Mouse (Mus musculus) kidney, adult 2 months (tissue): ENCODE data around the gene Tada2a. TPM values are rescaled to one million over a fixed set of nuclear protein-coding genes. Genes with fewer than 3 reads are reported as not detected.

Experiments
- DNase-seq: peaks from one replicate; pipeline ENCODE4 v3.0.0; 2021
- H3K27ac ChIP-seq: fragments of 200-500 bp; 2 replicates; pipeline ENCODE4 v1.5.1; 2012; ENCODE audit warnings: low read depth, low read length, control low read depth, inconsistent platforms; ENCODE audit not compliant: insufficient read depth
- H3K27me3 ChIP-seq: fragments of 200-500 bp; replicated peaks from 2 replicates; pipeline ENCODE4 v1.6.1; 2012; ENCODE audit warnings: mild to moderate bottlenecking, moderate library complexity, low read length, inconsistent platforms; ENCODE audit not compliant: control insufficient read depth, insufficient read depth
- H3K36me3 ChIP-seq: fragments of 200-500 bp; 2 replicates; pipeline ENCODE4 v1.6.1; 2012; ENCODE audit warnings: mild to moderate bottlenecking, moderate library complexity, low read length, inconsistent platforms; ENCODE audit not compliant: control insufficient read depth, insufficient read depth
- H3K4me1 ChIP-seq: fragments of 200-500 bp; 2 replicates; pipeline ENCODE4 v1.6.1; 2011; ENCODE audit warnings: low read length; ENCODE audit not compliant: control insufficient read depth, insufficient read depth
- H3K4me3 ChIP-seq: fragments of 200-500 bp; 2 replicates; pipeline ENCODE4 v1.5.1; 2011; ENCODE audit warnings: mild to moderate bottlenecking, low read depth, low read length, control low read depth; ENCODE audit not compliant: insufficient read depth
- CTCF ChIP-seq: fragments of 200-500 bp; conservative IDR thresholded peaks from 2 replicates; pipeline ENCODE4 v1.5.1; 2011; ENCODE audit warnings: low read depth, mild to moderate bottlenecking, control low read depth, low read length, moderate library complexity, mixed read lengths; ENCODE audit not compliant: insufficient read depth, insufficient read length
- POLR2A ChIP-seq: fragments of 200-500 bp; IDR thresholded peaks from one replicate; pipeline ENCODE4 v1.6.1; 2011; ENCODE audit warnings: low read depth, low read length, control low read depth
- WGBS: fragments of 180-500 bp; shearing (Covaris S2); methylation state at CpG from one replicate; pipeline ENCODE4 v1.1.7; 2018; 5-methylcytosine and 5-hydroxymethylcytosine counted together
- polyA plus RNA-seq: library from polyadenylated mRNA; depleted of rRNA; stranded (reverse); fragments of >200 nt; gene quantifications from 2 replicates; pipeline ENCODE4 v1.2.3, GENCODE M21; 2012; rRNA removed

Tada2a gene
- polyA plus RNA-seq = 5.2 and 5.6 TPM in 2 replicates

GRCm38 (mm10) chr11:84128943-84129798 is at the start of gene Tada2a, which contains the start of gene Acaca:
Gene Tada2a (minus strand): TSS chr11:84129600.
Gene Acaca (plus strand): TSS chr11:84129672.
- WGBS = under 1% methylated on average over 83 of the region's 83 CpGs
- TF ChIP-seq POLR2A (no peak), CTCF (no peak)
- DNase-seq = peak; percentile 79
- Histone ChIP-seq H3K27ac (no peak within 1 kb of the TSS), H3K4me3 (peak within 1 kb of the TSS; percentile 94), H3K36me3 (no peaks in the 10 kb centered on the region), H3K27me3 (no peaks in the 10 kb centered on the region), H3K4me1 (no peaks in the 10 kb centered on the region; the same call in 1 of the 2 replicates)

GRCm38 (mm10) chr11:84178571-84178970 is 49.2 kb upstream of the Tada2a start:
- no peak overlapping the region for H3K4me3 ChIP-seq
- no peaks in the 10 kb centered on the region for H3K27me3 ChIP-seq
- no peak for DNase-seq
- H3K36me3 ChIP-seq = no peaks in the 10 kb centered on the region
- WGBS = 32% methylated on average over 4 of the region's 4 CpGs
- H3K4me1 ChIP-seq = peaks cover 3% of the 10 kb centered on the region; the same call in 1 of the 2 replicates
- no peak overlapping the region for H3K27ac ChIP-seq
- TF ChIP-seq POLR2A = no peak
- no peak for TF ChIP-seq CTCF

- Histone ChIP-seq H3K36me3 (no peaks in the 10 kb centered on the region), H3K4me1 (no peaks in the 10 kb centered on the region), H3K27ac (no peak overlapping the region), H3K4me3 (no peak overlapping the region), H3K27me3 (no peaks in the 10 kb centered on the region)
- no peak for TF ChIP-seq POLR2A
- TF ChIP-seq CTCF = no peak
- 81% methylated on average over 11 of the region's 11 CpGs for WGBS
- no peak for DNase-seq
These were observed 43.4 kb upstream of the Tada2a start for GRCm38 (mm10) chr11:84172539-84173435.

- Histone ChIP-seq H3K27ac (no peak overlapping the region), H3K27me3 (no peaks in the 10 kb centered on the region; the same call in 1 of the 2 replicates), H3K4me3 (no peak overlapping the region), H3K36me3 (no peaks in the 10 kb centered on the region), H3K4me1 (no peaks in the 10 kb centered on the region)
- TF ChIP-seq CTCF (peak; percentile 72), POLR2A (no peak)
- 16% methylated on average over 7 of the region's 7 CpGs for WGBS
- DNase-seq = peak; percentile 66
These were observed 39.4 kb upstream of the Tada2a start for GRCm38 (mm10) chr11:84168701-84169288.

GRCm38 (mm10) chr11:84167046-84167526 is 37.7 kb upstream of the Tada2a start, which contains the start of gene Gm11437:
Gene Gm11437 (minus strand): TSS chr11:84167476.
- H3K27ac ChIP-seq = no peak within 1 kb of the TSS
- no peak for TF ChIP-seq POLR2A
- no peak for TF ChIP-seq CTCF
- no peak for DNase-seq
- no peaks in the 10 kb centered on the region for H3K36me3 ChIP-seq
- WGBS = 78% methylated on average over 5 of the region's 5 CpGs
- no peaks in the 10 kb centered on the region for H3K4me1 ChIP-seq
- H3K27me3 ChIP-seq = no peaks in the 10 kb centered on the region; the same call in 1 of the 2 replicates
- no peak within 1 kb of the TSS for H3K4me3 ChIP-seq

- Histone ChIP-seq H3K27me3 (no peaks in the 10 kb centered on the region; the same call in 1 of the 2 replicates), H3K4me3 (no peak overlapping the region), H3K27ac (no peak overlapping the region), H3K36me3 (no peaks in the 10 kb centered on the region), H3K4me1 (no peaks in the 10 kb centered on the region)
- TF ChIP-seq POLR2A (no peak), CTCF (no peak)
- WGBS = 64% methylated on average over 4 of the region's 4 CpGs
- no peak for DNase-seq
These were observed 35.2 kb upstream of the Tada2a start for GRCm38 (mm10) chr11:84164561-84164960.
